Mouse (Mus musculus) embryonic fibroblast, embryonic 13.5 days (primary cell): ENCODE results near the gene Thsd4.

Experiments
- CTCF ChIP-seq: IDR thresholded peaks from 2 replicates; pipeline ENCODE4 v1.5.1; 2011; ENCODE audit warnings: mild to moderate bottlenecking, control low read depth, low read length, moderate library complexity, borderline replicate concordance; ENCODE audit not compliant: insufficient read depth
- POLR2A ChIP-seq: IDR thresholded peaks from 2 replicates; pipeline ENCODE4 v1.6.1; 2011; ENCODE audit warnings: low read depth, mild to moderate bottlenecking, control low read depth, low read length, moderate library complexity

- TF ChIP-seq POLR2A (no peak), CTCF (no peak)
Measured at GRCm38 (mm10) chr9:60192321-60192720, 329.5 kb downstream of the Thsd4 start.
